8 mouse cellular contexts compared by ENCODE assay signal in genomic region chr17:6960776-6961175, GRCm38 (mm10). TPM values are rescaled to one million over a fixed set of nuclear protein-coding genes. Genes with fewer than 3 reads are reported as not detected.
A peak's percentile ranks its signal among the peaks of the same experiment; 100 is the strongest.
DNase-seq lines count a peak whose midpoint lies in the region; ATAC-seq and TF ChIP-seq lines count a peak whose summit lies in the region.
"Not testable (repeated sequence)": the region's sequence is repeated elsewhere in the genome, so short reads cannot be mapped to it uniquely, and the experiment has no call there.

Gene Tagap1, minus strand, starts transcription at chr17:6961156.

- not testable (repeated sequence) for H3K36me3 ChIP-seq in forebrain, embryonic 15.5 days; heart, postnatal 0 days (replicated peaks; ENCODE audit: control insufficient read depth, insufficient read depth, low read length); liver, embryonic 11.5 days (ENCODE audit: control insufficient read depth, insufficient read depth, low read length); midbrain, embryonic 16.5 days (ENCODE audit: control insufficient read depth, insufficient read depth, low read length); splenic B cell, adult 2 months (ENCODE audit: control insufficient read depth, insufficient read depth, low read length, poor library complexity, severe bottlenecking)

- peak within 1 kb of the TSS; percentile 63; the same call in 1 of the 2 replicates for H3K27ac ChIP-seq in forebrain, embryonic 15.5 days (replicated peaks)
- H3K27ac ChIP-seq in heart, postnatal 0 days (ENCODE audit: low read depth) = peak within 1 kb of the TSS; percentile 75
- not testable (repeated sequence) for H3K27ac ChIP-seq in liver, embryonic 11.5 days (ENCODE audit: low read depth, low read length); midbrain, embryonic 16.5 days (ENCODE audit: low read length)

- H3K9ac ChIP-seq in forebrain, embryonic 15.5 days (replicated peaks) = peak within 1 kb of the TSS; percentile 45
- not testable (repeated sequence) for H3K9ac ChIP-seq in heart, postnatal 0 days (replicated peaks; ENCODE audit: low read depth, low read length)
- H3K9ac ChIP-seq in liver, embryonic 11.5 days (ENCODE audit: low read depth, low read length) = peak within 1 kb of the TSS; percentile 72
- H3K9ac ChIP-seq in midbrain, embryonic 16.5 days (ENCODE audit: low read depth, low read length) = peak within 1 kb of the TSS; percentile 56

- under 1% methylated on average over 47 of the region's 51 CpGs for WGBS in forebrain, embryonic 15.5 days
- 1% methylated on average over 39 of the region's 51 CpGs for WGBS in heart, postnatal 0 days
- WGBS in liver, embryonic 11.5 days = under 1% methylated on average over 42 of the region's 51 CpGs
- WGBS in midbrain, embryonic 16.5 days = under 1% methylated on average over 29 of the region's 51 CpGs

- not testable (repeated sequence) for H3K27me3 ChIP-seq in forebrain, embryonic 15.5 days; heart, postnatal 0 days (ENCODE audit: control insufficient read depth, insufficient read depth, low read length); liver, embryonic 11.5 days (replicated peaks; ENCODE audit: control insufficient read depth, insufficient read depth, low read length); midbrain, embryonic 16.5 days (ENCODE audit: control insufficient read depth, insufficient read depth, low read depth, low read length); splenic B cell, adult 2 months (ENCODE audit: control insufficient read depth, insufficient read depth, low read length, poor library complexity, severe bottlenecking)

- ATAC-seq in forebrain, embryonic 15.5 days (replicated peaks); heart, postnatal 0 days (ENCODE audit: insufficient read depth, low read depth); midbrain, embryonic 16.5 days: not testable (repeated sequence)
- ATAC-seq in liver, embryonic 11.5 days (replicated peaks; ENCODE audit: low FRiP score) = peak; percentile 33

- H3K4me1 ChIP-seq in forebrain, embryonic 15.5 days; heart, postnatal 0 days (ENCODE audit: control insufficient read depth, insufficient read depth); liver, embryonic 11.5 days (replicated peaks; ENCODE audit: control insufficient read depth, insufficient read depth, low read length); midbrain, embryonic 16.5 days (ENCODE audit: control insufficient read depth, insufficient read depth, low read length): not testable (repeated sequence)

- H3K4me2 ChIP-seq in forebrain, embryonic 15.5 days (replicated peaks) = peak within 1 kb of the TSS; percentile 42
- peak within 1 kb of the TSS; percentile 54 for H3K4me2 ChIP-seq in heart, postnatal 0 days (ENCODE audit: low read depth, low read length)
- peak within 1 kb of the TSS; percentile 53 for H3K4me2 ChIP-seq in liver, embryonic 11.5 days
- peak within 1 kb of the TSS; percentile 48 for H3K4me2 ChIP-seq in midbrain, embryonic 16.5 days (ENCODE audit: low read length)

- DNase-seq in CD4-positive, CD25-positive, alpha-beta regulatory T cell, adult 2 months (ENCODE audit: low read depth, low spot score) = peak; percentile 56
- DNase-seq in cerebellum, adult 11 months = peak; percentile 56
- not testable (repeated sequence) for DNase-seq in heart, postnatal 0 days (ENCODE audit: low spot score)
- DNase-seq in kidney, postnatal 10 days = peak; percentile 53
- peak; percentile 33 for DNase-seq in liver, embryonic 11.5 days (ENCODE audit: low spot score)
- DNase-seq in splenic B cell, adult 2 months (ENCODE audit: low read depth, low spot score) = peak; percentile 44

- TF ChIP-seq EP300 in heart, postnatal 0 days (IDR thresholded peaks at IDR 0.05; ENCODE audit: low read depth) = not testable (repeated sequence)

- not testable (repeated sequence) for H3K9me3 ChIP-seq in forebrain, embryonic 15.5 days; heart, postnatal 0 days (replicated peaks; ENCODE audit: control insufficient read depth, low read length); liver, embryonic 11.5 days (ENCODE audit: control insufficient read depth, low read length); midbrain, embryonic 16.5 days (replicated peaks; ENCODE audit: control insufficient read depth, low read length, poor library complexity, severe bottlenecking)

- H3K4me3 ChIP-seq in forebrain, embryonic 15.5 days = peak within 1 kb of the TSS; percentile 51
- H3K4me3 ChIP-seq in heart, postnatal 0 days (ENCODE audit: low read depth, low read length) = peak within 1 kb of the TSS; percentile 56
- H3K4me3 ChIP-seq in liver, embryonic 11.5 days (ENCODE audit: low read depth, low read length) = peak within 1 kb of the TSS; percentile 54
- peak within 1 kb of the TSS; percentile 46 for H3K4me3 ChIP-seq in midbrain, embryonic 16.5 days (ENCODE audit: low read depth, low read length)

- TF ChIP-seq CTCF in heart, postnatal 0 days (IDR thresholded peaks at IDR 0.05; ENCODE audit: low read depth) = not testable (repeated sequence)

RNA-seq across cellular contexts. Expression of gene Tagap1, which starts in this region (rescaled TPM):
- 46.1 and 48.1 TPM in 2 replicates for polyA plus RNA-seq in forebrain, embryonic 15.5 days (2015; fragmentation: Nextera tagmentation; extraction: Ambion mirVana)
- total RNA-seq in heart, postnatal 0 days (2014; rRNA removed; ENCODE audit: low replicate concordance) = 14.6 and 15.7 TPM in 2 replicates
- polyA plus RNA-seq in heart, postnatal 0 days (2015; fragmentation: Nextera tagmentation; extraction: Ambion mirVana) = 16.2 and 16.3 TPM in 2 replicates
- 36.4 TPM in 2 replicates for polyA plus RNA-seq in liver, embryonic 11.5 days (2014; fragmentation: Nextera tagmentation; extraction: Ambion mirVana)
- 51.0 and 56.1 TPM in 2 replicates for polyA plus RNA-seq in midbrain, embryonic 16.5 days (2015; fragmentation: Nextera tagmentation; extraction: Ambion mirVana)
